In the genomic region with DNA sequence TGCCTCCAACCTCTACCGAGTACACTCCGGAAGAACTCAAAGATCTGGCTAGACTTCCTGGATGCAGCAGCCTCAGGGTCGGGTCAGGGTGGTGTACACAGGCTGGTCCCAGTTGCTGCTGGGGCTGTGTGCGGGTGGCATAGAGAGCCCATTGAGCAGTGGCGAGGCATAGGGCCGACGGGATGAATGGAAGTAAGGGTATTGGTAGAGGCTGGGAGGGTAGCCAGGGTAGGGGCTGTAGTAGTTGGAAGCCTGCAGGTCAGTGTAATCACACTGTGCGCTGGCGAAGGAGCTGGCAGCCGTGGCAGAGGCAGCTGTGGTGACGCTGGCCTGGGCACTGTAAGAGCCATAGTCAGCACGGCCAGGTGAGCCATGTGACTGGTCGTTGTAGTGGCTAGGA, we compare ENCODE assay signal across 8 mouse cellular contexts. TPM values are rescaled to one million over a fixed set of nuclear protein-coding genes. Genes with fewer than 3 reads are reported as not detected.
DNase-seq lines count a peak whose midpoint lies in the region; ATAC-seq lines count a peak whose summit lies in the region.

No protein-coding gene starts in this region.

- H3K4me1 ChIP-seq in kidney, embryonic 15.5 days: peaks cover 43% of the 10 kb centered on the region
- peaks cover 13% of the 10 kb centered on the region; the same call in 1 of the 2 replicates for H3K4me1 ChIP-seq in kidney, embryonic 14.5 days (ENCODE audit: control insufficient read depth, insufficient read depth, low read length)
- H3K4me1 ChIP-seq in forebrain, embryonic 16.5 days (replicated peaks; ENCODE audit: control insufficient read depth, insufficient read depth, low read length): peaks cover 65% of the 10 kb centered on the region
- H3K4me1 ChIP-seq in limb, embryonic 13.5 days: peaks cover 59% of the 10 kb centered on the region

- no peak overlapping the region for H3K4me3 ChIP-seq in kidney, embryonic 15.5 days (replicated peaks)
- no peak overlapping the region for H3K4me3 ChIP-seq in kidney, embryonic 14.5 days (ENCODE audit: low read length)
- peak overlapping the region; percentile 3; the same call in 1 of the 2 replicates for H3K4me3 ChIP-seq in forebrain, embryonic 16.5 days (replicated peaks; ENCODE audit: low read length)
- 0 out of 2 replicates have a peak overlapping the region, but pooled peaks have one; percentile 7 for H3K4me3 ChIP-seq in limb, embryonic 13.5 days

- no peaks in the 10 kb centered on the region for H3K36me3 ChIP-seq in kidney, embryonic 15.5 days
- no peaks in the 10 kb centered on the region for H3K36me3 ChIP-seq in kidney, embryonic 14.5 days (ENCODE audit: control insufficient read depth, insufficient read depth, low read length)
- H3K36me3 ChIP-seq in forebrain, embryonic 16.5 days (ENCODE audit: control insufficient read depth, insufficient read depth): no peaks in the 10 kb centered on the region
- H3K36me3 ChIP-seq in limb, embryonic 13.5 days: peaks cover 6% of the 10 kb centered on the region; the same call in 1 of the 2 replicates

- no peak overlapping the region for H3K9ac ChIP-seq in kidney, embryonic 15.5 days
- no peak overlapping the region for H3K9ac ChIP-seq in kidney, embryonic 14.5 days (ENCODE audit: low read depth, low read length)
- H3K9ac ChIP-seq in forebrain, embryonic 16.5 days (replicated peaks; ENCODE audit: low read depth, low read length): no peak overlapping the region
- no peak overlapping the region for H3K9ac ChIP-seq in limb, embryonic 13.5 days

- H3K4me2 ChIP-seq in kidney, embryonic 15.5 days: peak overlapping the region; percentile 96; the same call in 1 of the 2 replicates
- H3K4me2 ChIP-seq in kidney, embryonic 14.5 days (replicated peaks; ENCODE audit: low read depth, low read length): no peak overlapping the region
- peak overlapping the region; percentile 97 for H3K4me2 ChIP-seq in forebrain, embryonic 16.5 days (ENCODE audit: low read length)
- H3K4me2 ChIP-seq in limb, embryonic 13.5 days (replicated peaks): peak overlapping the region; percentile 98

- no peak overlapping the region for H3K27ac ChIP-seq in kidney, embryonic 15.5 days
- no peak overlapping the region for H3K27ac ChIP-seq in kidney, embryonic 14.5 days (ENCODE audit: low read depth, low read length)
- H3K27ac ChIP-seq in forebrain, embryonic 16.5 days (ENCODE audit: low read length): peak overlapping the region; percentile 49; the same call in 1 of the 2 replicates
- H3K27ac ChIP-seq in limb, embryonic 13.5 days: peak overlapping the region; percentile 39; the same call in 1 of the 2 replicates

- DNase-seq in Muller cell, postnatal 12 days (ENCODE audit: inconsistent ontology term): peak; percentile 45
- no peak for DNase-seq in ovary, postnatal 10 days (ENCODE audit: low spot score)
- DNase-seq in gastrocnemius, postnatal 25 days: no peak
- no peak for DNase-seq in urinary bladder, postnatal 4 days (ENCODE audit: low spot score in 2 of 2)

- WGBS in kidney, embryonic 15.5 days: 86% methylated on average over 13 of the region's 13 CpGs
- 82% methylated on average over 13 of the region's 13 CpGs for WGBS in kidney, embryonic 14.5 days
- WGBS in forebrain, embryonic 16.5 days: 64% methylated on average over 13 of the region's 13 CpGs
- 80% methylated on average over 13 of the region's 13 CpGs for WGBS in limb, embryonic 13.5 days

- peaks cover 42% of the 10 kb centered on the region for H3K27me3 ChIP-seq in kidney, embryonic 15.5 days
- H3K27me3 ChIP-seq in kidney, embryonic 14.5 days (ENCODE audit: control insufficient read depth, insufficient read depth, low read length): peaks cover 14% of the 10 kb centered on the region
- peaks cover 9% of the 10 kb centered on the region for H3K27me3 ChIP-seq in forebrain, embryonic 16.5 days (replicated peaks; ENCODE audit: control insufficient read depth, insufficient read depth, low read length)
- H3K27me3 ChIP-seq in limb, embryonic 13.5 days: peaks cover 43% of the 10 kb centered on the region

- no peak for ATAC-seq in kidney, embryonic 15.5 days (replicated peaks; ENCODE audit: low FRiP score)
- ATAC-seq in kidney, embryonic 14.5 days (ENCODE audit: low FRiP score, low TSS enrichment): no peak
- ATAC-seq in forebrain, embryonic 16.5 days: peak; percentile 20; the same call in 1 of the 2 replicates
- no peak for ATAC-seq in limb, embryonic 13.5 days (ENCODE audit: low FRiP score, low read depth)

- no peaks in the 10 kb centered on the region for H3K9me3 ChIP-seq in kidney, embryonic 15.5 days (replicated peaks)
- no peaks in the 10 kb centered on the region for H3K9me3 ChIP-seq in kidney, embryonic 14.5 days (ENCODE audit: control insufficient read depth, low read length)
- no peaks in the 10 kb centered on the region for H3K9me3 ChIP-seq in forebrain, embryonic 16.5 days (ENCODE audit: control insufficient read depth, low read length)
- no peaks in the 10 kb centered on the region for H3K9me3 ChIP-seq in limb, embryonic 13.5 days

RNA-seq across cellular contexts. Expression of gene Sox8, which starts 3.2 kb away (rescaled TPM):
- polyA plus RNA-seq in kidney, embryonic 15.5 days (2015; fragmentation: Nextera tagmentation; extraction: Ambion mirVana): 5.1 and 5.9 TPM in 2 replicates
- polyA plus RNA-seq in kidney, embryonic 14.5 days (2014; fragmentation: Nextera tagmentation; extraction: Ambion mirVana): 6.5 and 8.5 TPM in 2 replicates
- polyA plus RNA-seq in forebrain, embryonic 16.5 days (2015; fragmentation: Nextera tagmentation; extraction: Ambion mirVana): 26.1 and 26.8 TPM in 2 replicates
- 15.0 and 16.5 TPM in 2 replicates for polyA plus RNA-seq in limb, embryonic 13.5 days (2015; fragmentation: Nextera tagmentation; extraction: Ambion mirVana)
- 1 to 10 TPM; 1.4 to 2.3 TPM for total RNA-seq in gastrocnemius, postnatal 25 days (2021)

RNA-seq across cellular contexts. Expression of gene Lmf1, which starts 11.6 kb away (rescaled TPM):
- polyA plus RNA-seq in kidney, embryonic 15.5 days (2015; fragmentation: Nextera tagmentation; extraction: Ambion mirVana): 30.9 and 32.1 TPM in 2 replicates
- polyA plus RNA-seq in kidney, embryonic 14.5 days (2014; fragmentation: Nextera tagmentation; extraction: Ambion mirVana): 21.3 and 29.8 TPM in 2 replicates
- polyA plus RNA-seq in forebrain, embryonic 16.5 days (2015; fragmentation: Nextera tagmentation; extraction: Ambion mirVana): 18.3 and 19.4 TPM in 2 replicates
- polyA plus RNA-seq in limb, embryonic 13.5 days (2015; fragmentation: Nextera tagmentation; extraction: Ambion mirVana): 31.2 and 33.2 TPM in 2 replicates
- 10 to 100 TPM; 11.6 to 16.6 TPM for total RNA-seq in gastrocnemius, postnatal 25 days (2021)

Comparison
In these comparisons a context has a peak if more than half of its experiments do, and no peak if none do; other contexts are left out.
1. H3K27ac ChIP-seq: peak in forebrain, embryonic 16.5 days (single experiment) and limb, embryonic 13.5 days (single experiment); none in kidney, embryonic 15.5 days (single experiment) and kidney, embryonic 14.5 days (single experiment).
2. H3K4me3 ChIP-seq: peak in forebrain, embryonic 16.5 days (single experiment) and limb, embryonic 13.5 days (single experiment); none in kidney, embryonic 15.5 days (single experiment) and kidney, embryonic 14.5 days (single experiment).